Mouse (Mus musculus) cerebellum, adult 2 months (tissue): Measurements from ENCODE around the gene Lta. TPM values are rescaled to one million over a fixed set of nuclear protein-coding genes. Genes with fewer than 3 reads are reported as not detected.

Source experiments
- DNase-seq, 2 experiments: peaks; one replicate each; pipeline ENCODE4 v3.0.0; 2021
- H3K27ac ChIP-seq: fragments of 200-500 bp; 2 replicates; pipeline ENCODE4 v1.5.1; 2012; ENCODE audit warnings: low read length, control low read depth, inconsistent platforms; ENCODE audit not compliant: insufficient read depth
- H3K27me3 ChIP-seq: fragments of 200-500 bp; 2 replicates; pipeline ENCODE4 v1.6.1; 2012; ENCODE audit warnings: inconsistent platforms, mild to moderate bottlenecking, low read length, moderate library complexity; ENCODE audit not compliant: control insufficient read depth, insufficient read depth
- H3K4me1 ChIP-seq: fragments of 200-500 bp; 2 replicates; pipeline ENCODE4 v1.6.1; 2011; ENCODE audit warnings: low read length; ENCODE audit not compliant: control insufficient read depth, insufficient read depth
- H3K4me3 ChIP-seq: fragments of 200-500 bp; replicated peaks from 2 replicates; pipeline ENCODE3; 2011; ENCODE audit warnings: mild to moderate bottlenecking, low read depth, low read length, control low read depth; ENCODE audit not compliant: insufficient read depth
- CTCF ChIP-seq: fragments of 200-500 bp; IDR thresholded peaks from 2 replicates; pipeline ENCODE4 v1.5.1; 2011; ENCODE audit warnings: low read depth, mild to moderate bottlenecking, control low read depth, low read length, moderate library complexity, borderline replicate concordance; ENCODE audit not compliant: insufficient read depth
- POLR2A ChIP-seq: fragments of 200-500 bp; IDR thresholded peaks from 2 replicates; pipeline ENCODE4 v1.6.1; 2011; ENCODE audit warnings: low read length, control low read depth, borderline replicate concordance; ENCODE audit not compliant: insufficient read depth
- WGBS: fragments of 180-500 bp; shearing (Covaris S2); methylation state at CpG from one replicate; pipeline ENCODE4 v1.1.7; 2018; 5-methylcytosine and 5-hydroxymethylcytosine counted together
- polyA plus RNA-seq: library from polyadenylated mRNA; depleted of rRNA; stranded (reverse); fragments of >200 nt; gene quantifications from 2 replicates; pipeline ENCODE4 v1.2.3, GENCODE M21; 2012

Lta gene
- polyA plus RNA-seq, 1 experiment, result 0.11 TPM

- 62% methylated on average over 3 of the region's 3 CpGs for WGBS
- Histone ChIP-seq H3K27ac (no peak overlapping the region), H3K4me3 (no peak overlapping the region), H3K4me1 (peaks cover 31% of the 10 kb centered on the region), H3K27me3 (no peaks in the 10 kb centered on the region)
- DNase-seq, result no peak
- no peak for TF ChIP-seq POLR2A
- no peak for TF ChIP-seq CTCF
Measured at GRCm38 (mm10) chr17:35250348-35251120, 45.4 kb upstream of the Lta start.

GRCm38 (mm10) chr17:35249451-35250197 is 44.5 kb upstream of the Lta start:
- Histone ChIP-seq H3K4me3 (no peak overlapping the region), H3K27me3 (no peaks in the 10 kb centered on the region), H3K27ac (no peak overlapping the region), H3K4me1 (peaks cover 31% of the 10 kb centered on the region)
- DNase-seq, result no peak
- WGBS, result 52% methylated on average over 19 of the region's 19 CpGs
- TF ChIP-seq POLR2A (no peak), CTCF (no peak)

- Histone ChIP-seq H3K4me3 (no peak overlapping the region), H3K4me1 (peaks cover 38% of the 10 kb centered on the region), H3K27me3 (no peaks in the 10 kb centered on the region), H3K27ac (no peak overlapping the region)
- DNase-seq, result no peak
- TF ChIP-seq CTCF, result no peak
- TF ChIP-seq POLR2A, result no peak
- 82% methylated on average over 14 of the region's 14 CpGs for WGBS
Measured at GRCm38 (mm10) chr17:35248986-35249385, 43.8 kb upstream of the Lta start.

GRCm38 (mm10) chr17:35247144-35247543 is 42.0 kb upstream of the Lta start:
- no peak overlapping the region for H3K27ac ChIP-seq
- peaks cover 28% of the 10 kb centered on the region for H3K4me1 ChIP-seq
- 78% methylated on average over 7 of the region's 7 CpGs for WGBS
- no peak overlapping the region for H3K4me3 ChIP-seq
- TF ChIP-seq POLR2A (no peak), CTCF (no peak)
- no peaks in the 10 kb centered on the region for H3K27me3 ChIP-seq
- DNase-seq, result no peak

GRCm38 (mm10) chr17:35245731-35246623 is 40.8 kb upstream of the Lta start:
- peaks cover 24% of the 10 kb centered on the region for H3K4me1 ChIP-seq
- DNase-seq, result no peak
- H3K27me3 ChIP-seq, result no peaks in the 10 kb centered on the region
- no peak overlapping the region for H3K4me3 ChIP-seq
- peak; percentile 48; the same call in 1 of the 2 replicates for TF ChIP-seq CTCF
- TF ChIP-seq POLR2A, result no peak
- no peak overlapping the region for H3K27ac ChIP-seq
- WGBS, result 59% methylated on average over 15 of the region's 15 CpGs

- WGBS, result 37% methylated on average over 2 of the region's 2 CpGs
- Histone ChIP-seq H3K27ac (no peak overlapping the region), H3K4me3 (no peak overlapping the region), H3K27me3 (no peaks in the 10 kb centered on the region), H3K4me1 (peaks cover 25% of the 10 kb centered on the region)
- DNase-seq, result no peak
- TF ChIP-seq CTCF, result no peak
- no peak for TF ChIP-seq POLR2A
Measured at GRCm38 (mm10) chr17:35244999-35245398, 39.8 kb upstream of the Lta start.

GRCm38 (mm10) chr17:35243086-35243485 is 37.9 kb upstream of the Lta start:
- WGBS, result under 1% methylated on average over 16 of the region's 16 CpGs
- Histone ChIP-seq H3K27me3 (no peaks in the 10 kb centered on the region), H3K27ac (no peak overlapping the region), H3K4me1 (peaks cover 25% of the 10 kb centered on the region), H3K4me3 (peak overlapping the region; percentile 77)
- peak; percentile 70 to 74 for DNase-seq
- TF ChIP-seq POLR2A, result no peak
- TF ChIP-seq CTCF, result no peak
